Comparison of ENCODE assay signal across 25 mouse cellular contexts in genomic region chr3:132928186-132928585, GRCm38 (mm10).
"Had no signal": no experiment of that assay in that cellular context is flagged by ENCODE, and none has a peak within 500 bp of the region (broad histone marks: within the 10 kb centered on the region; RNA-seq: fewer than 3 reads in every experiment).

No protein-coding gene starts in this region.

- H3K4me3 ChIP-seq: gastrocnemius, adult 2 months; heart, adult 2 months; heart, embryonic 13.5 days; heart, embryonic 15.5 days; hindbrain, embryonic 13.5 days; hindbrain, embryonic 15.5 days; layer of hippocampus, adult 2 months; left cerebral cortex, adult 2 months; limb, embryonic 13.5 days; liver, embryonic 13.5 days had no signal

- ATAC-seq: hindbrain, postnatal 0 days; intestine, embryonic 16.5 days had no signal

- H3K27me3 ChIP-seq: heart, embryonic 13.5 days; heart, embryonic 15.5 days; hindbrain, embryonic 13.5 days; hindbrain, embryonic 15.5 days; limb, embryonic 13.5 days; liver, embryonic 13.5 days had no signal

- H3K9ac ChIP-seq: heart, embryonic 13.5 days; heart, embryonic 15.5 days; hindbrain, embryonic 13.5 days; hindbrain, embryonic 15.5 days; limb, embryonic 13.5 days; liver, embryonic 13.5 days had no signal

- H3K4me2 ChIP-seq: heart, embryonic 11.5 days; heart, embryonic 13.5 days; heart, embryonic 15.5 days; hindbrain, embryonic 13.5 days; hindbrain, embryonic 15.5 days; limb, embryonic 13.5 days; liver, embryonic 11.5 days; liver, embryonic 13.5 days had no signal

- DNase-seq: gastrocnemius, adult 2 months; gastrocnemius, postnatal 10 days; gastrocnemius, postnatal 25 days; heart, adult 2 months; heart, postnatal 14 days; heart, postnatal 36 days; kidney, adult 11 months; kidney, adult 2 months; kidney, adult 9 months; kidney, postnatal 10 days; kidney, postnatal 25 days; kidney, postnatal 4 days; liver; liver, embryonic 13.5 days had no signal

- H3K9me3 ChIP-seq: heart, embryonic 13.5 days; heart, embryonic 15.5 days; hindbrain, embryonic 13.5 days; hindbrain, embryonic 15.5 days; limb, embryonic 13.5 days; liver, embryonic 13.5 days had no signal

- H3K4me1 ChIP-seq: heart, embryonic 15.5 days; hindbrain, embryonic 13.5 days; hindbrain, embryonic 15.5 days; limb, embryonic 13.5 days; liver, embryonic 13.5 days had no signal

- H3K36me3 ChIP-seq: heart, embryonic 13.5 days; heart, embryonic 15.5 days; hindbrain, embryonic 13.5 days; hindbrain, embryonic 15.5 days; limb, embryonic 13.5 days; liver, embryonic 13.5 days had no signal

- H3K27ac ChIP-seq: gastrocnemius, adult 2 months; heart, adult 2 months; heart, embryonic 13.5 days; heart, embryonic 15.5 days; hindbrain, embryonic 13.5 days; hindbrain, embryonic 15.5 days; hindbrain, postnatal 0 days; layer of hippocampus, adult 2 months; left cerebral cortex, adult 2 months; limb, embryonic 13.5 days; liver, embryonic 13.5 days had no signal
